Mouse (Mus musculus): Measurements from ENCODE around the gene Txnip. TPM values are rescaled to one million over a fixed set of nuclear protein-coding genes. Genes with fewer than 3 reads are reported as not detected.

The Txnip gene
- polyA plus RNA-seq, 1 experiment from 2014 or later = 74.7 TPM

- WGBS = 85% methylated on average over 19 of the region's 19 CpGs
- Histone ChIP-seq H3K27ac (replicated peaks) (no peak overlapping the region), H3K27me3 (no peaks in the 10 kb centered on the region), H3K4me3 (no peak overlapping the region), H3K4me2 (no peak overlapping the region), H3K4me1 (replicated peaks) (peaks cover 20% of the 10 kb centered on the region), H3K9me3 (no peaks in the 10 kb centered on the region), H3K36me3 (no peaks in the 10 kb centered on the region), H3K9ac (no peak overlapping the region)
- ATAC-seq (ENCODE audit: low read depth) = no peak
Observed at GRCm38 (mm10) chr3:96573611-96574511, 16.1 kb downstream of the Txnip start.

GRCm38 (mm10) chr3:96575272-96575984 is 17.7 kb downstream of the Txnip start:
- H3K9ac ChIP-seq = no peak overlapping the region
- no peaks in the 10 kb centered on the region for H3K9me3 ChIP-seq
- no peak overlapping the region for H3K4me2 ChIP-seq
- peak overlapping the region; percentile 88; the same call in 1 of the 2 replicates for H3K27ac ChIP-seq (replicated peaks)
- H3K4me1 ChIP-seq (replicated peaks) = peaks cover 27% of the 10 kb centered on the region
- ATAC-seq (ENCODE audit: low read depth) = no peak
- WGBS = 70% methylated on average over 8 of the region's 8 CpGs
- H3K36me3 ChIP-seq = no peaks in the 10 kb centered on the region
- no peak overlapping the region for H3K4me3 ChIP-seq
- no peaks in the 10 kb centered on the region for H3K27me3 ChIP-seq

DNA sequence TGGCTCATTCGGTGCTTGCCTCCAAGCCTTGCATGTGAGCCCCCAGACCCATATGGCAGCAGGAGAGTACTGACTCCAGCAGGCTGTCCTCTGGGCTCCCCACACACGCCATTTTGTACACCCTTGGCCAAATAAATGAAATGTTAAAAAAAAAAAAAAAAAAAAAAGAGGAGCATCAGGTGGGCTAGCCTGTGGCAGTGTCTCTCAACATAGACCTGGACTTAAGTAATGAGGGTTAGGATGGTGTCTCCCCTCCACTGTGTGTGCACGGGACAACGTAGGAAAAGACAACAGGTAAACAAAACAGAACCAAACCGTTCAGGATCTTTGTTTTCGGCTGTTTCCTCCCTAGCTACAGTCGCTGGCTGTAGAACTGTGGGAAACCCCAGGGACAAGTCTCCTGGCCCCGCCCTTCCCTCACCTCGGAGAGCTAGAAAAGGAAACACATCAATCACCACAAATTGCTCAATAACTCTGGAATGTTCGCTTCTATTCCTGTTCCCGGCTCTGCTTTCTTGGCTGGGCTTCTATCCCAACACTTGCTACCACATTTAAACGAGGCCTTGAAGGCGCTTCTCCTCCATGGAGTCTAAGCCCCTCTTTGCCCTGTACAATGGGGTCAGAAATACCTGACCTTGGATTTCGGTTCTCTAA is 18.4 kb downstream of the Txnip start:
- Histone ChIP-seq H3K4me1 (replicated peaks) (peaks cover 34% of the 10 kb centered on the region), H3K9me3 (no peaks in the 10 kb centered on the region), H3K4me2 (peak overlapping the region; percentile 52), H3K27me3 (no peaks in the 10 kb centered on the region; the same call in 1 of the 2 replicates), H3K9ac (peak overlapping the region; percentile 43; the same call in 1 of the 2 replicates), H3K27ac (replicated peaks) (peak overlapping the region; percentile 88), H3K4me3 (peak overlapping the region; percentile 18), H3K36me3 (no peaks in the 10 kb centered on the region)
- no peak for ATAC-seq (ENCODE audit: low read depth)
- WGBS = 45% methylated on average over 14 of the region's 14 CpGs

DNA sequence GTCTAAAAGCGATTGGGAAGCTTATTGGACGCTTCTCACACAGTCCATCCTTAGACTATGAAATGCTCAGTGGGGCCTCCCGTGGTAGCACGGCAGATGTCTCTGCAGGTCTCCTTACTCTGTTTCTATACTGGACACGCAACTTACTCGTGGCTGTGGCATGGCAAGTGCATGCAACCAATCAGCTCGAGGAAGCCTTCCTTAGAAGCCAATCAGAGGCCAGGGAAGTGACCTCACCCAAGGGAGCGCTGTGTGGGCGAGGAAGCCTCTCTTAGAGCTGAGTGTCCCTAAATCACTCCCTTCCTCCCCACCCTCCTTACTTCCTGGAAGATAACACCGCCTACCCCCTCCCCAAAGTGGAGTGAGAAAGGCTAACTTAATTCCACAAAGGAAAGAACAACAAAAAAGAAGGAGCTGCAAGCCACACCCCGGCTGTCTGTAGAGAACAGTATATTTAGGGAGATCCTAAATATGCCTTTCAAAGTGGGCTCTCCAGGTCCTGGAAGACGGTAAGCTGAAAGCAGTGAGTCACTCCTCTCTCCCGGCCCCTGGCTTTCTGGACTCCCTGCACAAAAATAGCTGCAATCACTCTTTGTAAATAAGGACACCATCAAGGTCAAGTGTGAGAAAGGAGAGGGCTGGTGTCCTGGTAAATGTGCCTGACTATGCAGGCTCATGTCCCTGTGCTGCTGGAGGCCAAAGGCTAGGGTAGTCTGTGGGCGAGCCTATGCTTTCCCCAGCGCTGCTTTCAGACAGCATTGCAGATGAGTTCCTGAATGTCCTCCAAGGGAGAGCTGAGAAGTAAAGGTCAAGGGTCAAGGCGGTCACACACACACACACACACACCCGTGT is 19.2 kb downstream of the Txnip start, which contains the start of gene Gm16253:
Gene Gm16253, plus strand, starts transcription at position 295 of the 852 bp plus-strand sequence.
- Histone ChIP-seq H3K4me3 (peak within 1 kb of the TSS; percentile 18), H3K9me3 (no peaks in the 10 kb centered on the region), H3K36me3 (no peaks in the 10 kb centered on the region), H3K9ac (peak within 1 kb of the TSS; percentile 43; the same call in 1 of the 2 replicates), H3K27ac (replicated peaks) (peak within 1 kb of the TSS; percentile 88), H3K27me3 (peaks cover 5% of the 10 kb centered on the region; the same call in 1 of the 2 replicates), H3K4me1 (replicated peaks) (peaks cover 35% of the 10 kb centered on the region), H3K4me2 (peak within 1 kb of the TSS; percentile 52)
- ATAC-seq (ENCODE audit: low read depth) = peak; percentile 79
- 13% methylated on average over 17 of the region's 17 CpGs for WGBS

DNA sequence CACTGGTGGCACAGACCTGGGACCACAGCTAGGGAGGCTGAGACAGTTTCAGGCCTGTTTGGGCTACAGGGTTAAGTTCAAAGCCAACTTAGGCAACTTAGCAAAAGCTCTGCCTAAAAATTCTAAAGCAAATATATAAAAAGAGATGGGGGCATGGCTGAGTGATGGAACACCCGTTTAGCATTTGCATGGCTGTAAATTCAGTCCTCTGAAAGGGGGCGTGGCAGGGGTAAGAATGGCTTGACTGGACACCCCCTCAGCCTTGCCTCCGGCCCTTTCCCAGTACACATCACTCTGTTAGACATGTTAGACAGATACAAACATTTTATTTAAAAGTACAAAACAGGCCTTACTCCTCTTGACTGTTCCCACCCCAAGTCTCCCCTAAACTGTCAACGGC is 19.8 kb downstream of the Txnip start:
- Histone ChIP-seq H3K27me3 (peaks cover 8% of the 10 kb centered on the region; the same call in 1 of the 2 replicates), H3K9ac (0 out of 2 replicates have a peak overlapping the region, but pooled peaks have one; percentile 43), H3K4me1 (replicated peaks) (peaks cover 35% of the 10 kb centered on the region), H3K4me3 (no peak overlapping the region), H3K27ac (replicated peaks) (peak overlapping the region; percentile 88), H3K36me3 (no peaks in the 10 kb centered on the region), H3K9me3 (no peaks in the 10 kb centered on the region), H3K4me2 (peak overlapping the region; percentile 52; the same call in 1 of the 2 replicates)
- no peak for ATAC-seq (ENCODE audit: low read depth)
- 39% methylated on average over 4 of the region's 4 CpGs for WGBS

DNA sequence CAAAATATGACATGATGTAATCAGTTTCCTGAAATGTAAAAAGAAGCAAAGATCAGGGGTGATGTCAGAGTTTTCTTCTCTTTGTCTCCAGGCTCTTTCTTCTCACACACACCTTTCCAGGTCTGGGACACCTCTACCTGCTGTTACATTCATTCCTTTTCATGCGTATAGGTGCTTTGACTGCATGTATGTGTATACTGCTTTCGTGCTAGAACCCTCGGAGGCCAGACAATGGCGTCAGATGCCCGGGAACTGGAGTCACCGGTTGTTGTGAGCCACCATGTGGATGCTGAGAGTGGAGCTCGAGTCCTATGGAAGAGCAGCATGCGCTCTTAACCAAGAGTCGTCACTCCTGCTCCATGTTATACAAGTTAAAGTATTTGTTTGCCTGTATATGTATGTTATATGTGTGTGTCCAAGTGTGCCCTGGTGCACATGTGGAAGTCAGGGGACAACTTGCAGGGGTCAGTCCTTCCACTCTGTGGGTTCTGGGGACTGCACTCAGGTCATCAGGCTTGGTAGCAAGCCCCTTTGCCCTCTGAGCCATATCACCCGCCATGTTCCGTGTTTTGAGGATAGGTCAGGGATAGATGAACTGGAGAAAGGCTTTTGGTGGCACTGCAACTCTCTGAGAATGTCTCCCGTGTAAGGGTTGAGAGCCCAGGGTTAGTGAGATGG is 20.9 kb downstream of the Txnip start:
- H3K27me3 ChIP-seq = peaks cover 8% of the 10 kb centered on the region; the same call in 1 of the 2 replicates
- WGBS = 79% methylated on average over 12 of the region's 12 CpGs

DNA sequence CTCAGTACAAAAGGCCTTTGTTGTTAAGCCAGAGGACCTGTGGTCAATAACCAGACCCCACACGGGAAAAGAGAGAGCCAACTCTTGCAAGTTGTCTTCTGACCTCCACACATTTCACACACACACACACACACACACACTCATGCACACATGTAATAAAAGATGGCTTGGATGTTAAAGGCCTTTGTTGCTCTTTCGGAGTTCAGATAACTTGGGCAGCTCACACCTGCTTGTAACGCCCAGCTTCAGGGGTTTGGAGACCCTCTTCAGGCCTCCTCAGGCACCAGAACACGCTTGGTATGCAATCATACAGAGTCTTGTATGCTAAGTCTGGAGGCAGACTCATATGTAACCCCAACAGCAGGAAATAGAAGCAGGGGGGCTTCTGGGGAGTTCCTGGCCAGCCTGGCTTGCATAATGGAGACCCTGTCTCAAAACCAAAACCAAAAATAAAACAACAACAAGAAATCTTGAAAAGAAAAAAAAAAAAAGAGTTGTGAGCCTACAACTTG is 21.5 kb downstream of the Txnip start:
- ATAC-seq (ENCODE audit: low read depth) = no peak
- no peak overlapping the region for H3K4me2 ChIP-seq
- no peak overlapping the region for H3K27ac ChIP-seq (replicated peaks)
- no peaks in the 10 kb centered on the region for H3K9me3 ChIP-seq
- H3K36me3 ChIP-seq = no peaks in the 10 kb centered on the region
- peaks cover 35% of the 10 kb centered on the region for H3K4me1 ChIP-seq (replicated peaks)
- peaks cover 8% of the 10 kb centered on the region; the same call in 1 of the 2 replicates for H3K27me3 ChIP-seq
- WGBS = 68% methylated on average over 4 of the region's 4 CpGs
- H3K9ac ChIP-seq = 0 out of 2 replicates have a peak overlapping the region, but pooled peaks have one; percentile 41
- H3K4me3 ChIP-seq = no peak overlapping the region

More for the DNA sequence above, 20.9 kb downstream of the Txnip start:
- no peaks in the 10 kb centered on the region for H3K36me3 ChIP-seq
- no peak overlapping the region for H3K27ac ChIP-seq (replicated peaks)
- ATAC-seq (ENCODE audit: low read depth) = no peak
- peaks cover 35% of the 10 kb centered on the region for H3K4me1 ChIP-seq (replicated peaks)
- H3K4me2 ChIP-seq = no peak overlapping the region
- no peak overlapping the region for H3K9ac ChIP-seq
- H3K4me3 ChIP-seq = no peak overlapping the region
- H3K9me3 ChIP-seq = no peaks in the 10 kb centered on the region

DNA sequence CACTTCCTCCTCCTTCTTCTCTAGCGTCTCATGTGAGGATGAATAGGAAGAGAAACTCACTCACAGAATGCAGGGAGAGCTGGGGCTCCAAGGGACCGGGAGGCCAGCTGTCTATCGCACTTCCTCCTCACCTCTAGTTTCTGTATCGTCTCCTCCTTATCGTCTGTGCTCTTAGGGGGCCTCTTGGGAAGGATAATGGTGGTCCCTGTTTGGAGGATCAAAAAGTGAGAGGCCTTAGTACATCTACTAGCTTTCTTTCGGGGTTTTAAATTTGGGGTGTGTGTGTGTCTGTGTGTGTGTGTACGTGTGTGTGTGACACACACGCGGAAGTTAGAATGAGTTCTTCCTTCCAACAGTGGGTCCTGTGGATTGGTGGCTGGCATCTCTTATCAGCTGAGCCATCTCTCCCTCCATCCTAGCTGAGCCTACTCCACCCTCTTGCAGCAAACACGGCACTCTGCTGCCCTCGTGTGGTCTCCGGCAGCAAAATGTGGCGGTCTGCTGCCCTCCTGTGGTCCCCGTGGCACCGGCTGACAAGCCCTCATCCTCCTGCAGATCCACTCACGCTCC is 22.2 kb downstream of the Txnip start:
- peak; percentile 82 for ATAC-seq (ENCODE audit: low read depth)
- WGBS = 15% methylated on average over 16 of the region's 16 CpGs
- Histone ChIP-seq H3K27ac (replicated peaks) (peak overlapping the region; percentile 42; the same call in 1 of the 2 replicates), H3K9me3 (no peaks in the 10 kb centered on the region), H3K4me1 (replicated peaks) (peaks cover 35% of the 10 kb centered on the region), H3K4me2 (peak overlapping the region; percentile 57), H3K9ac (peak overlapping the region; percentile 67), H3K27me3 (peaks cover 8% of the 10 kb centered on the region; the same call in 1 of the 2 replicates), H3K4me3 (peak overlapping the region; percentile 25), H3K36me3 (no peaks in the 10 kb centered on the region)

GRCm38 (mm10) chr3:96581141-96581540 is 23.4 kb downstream of the Txnip start:
- Histone ChIP-seq H3K9me3 (no peaks in the 10 kb centered on the region), H3K4me1 (replicated peaks) (peaks cover 30% of the 10 kb centered on the region), H3K27me3 (peaks cover 8% of the 10 kb centered on the region; the same call in 1 of the 2 replicates), H3K4me2 (no peak overlapping the region), H3K27ac (replicated peaks) (no peak overlapping the region), H3K4me3 (no peak overlapping the region), H3K9ac (no peak overlapping the region), H3K36me3 (no peaks in the 10 kb centered on the region)
- WGBS = 47% methylated on average over 6 of the region's 6 CpGs
- no peak for ATAC-seq (ENCODE audit: low read depth)

Data from neural tube, embryonic 13.5 days (tissue).